ENCODE assay signal across 14 mouse cellular contexts in the genomic region with DNA sequence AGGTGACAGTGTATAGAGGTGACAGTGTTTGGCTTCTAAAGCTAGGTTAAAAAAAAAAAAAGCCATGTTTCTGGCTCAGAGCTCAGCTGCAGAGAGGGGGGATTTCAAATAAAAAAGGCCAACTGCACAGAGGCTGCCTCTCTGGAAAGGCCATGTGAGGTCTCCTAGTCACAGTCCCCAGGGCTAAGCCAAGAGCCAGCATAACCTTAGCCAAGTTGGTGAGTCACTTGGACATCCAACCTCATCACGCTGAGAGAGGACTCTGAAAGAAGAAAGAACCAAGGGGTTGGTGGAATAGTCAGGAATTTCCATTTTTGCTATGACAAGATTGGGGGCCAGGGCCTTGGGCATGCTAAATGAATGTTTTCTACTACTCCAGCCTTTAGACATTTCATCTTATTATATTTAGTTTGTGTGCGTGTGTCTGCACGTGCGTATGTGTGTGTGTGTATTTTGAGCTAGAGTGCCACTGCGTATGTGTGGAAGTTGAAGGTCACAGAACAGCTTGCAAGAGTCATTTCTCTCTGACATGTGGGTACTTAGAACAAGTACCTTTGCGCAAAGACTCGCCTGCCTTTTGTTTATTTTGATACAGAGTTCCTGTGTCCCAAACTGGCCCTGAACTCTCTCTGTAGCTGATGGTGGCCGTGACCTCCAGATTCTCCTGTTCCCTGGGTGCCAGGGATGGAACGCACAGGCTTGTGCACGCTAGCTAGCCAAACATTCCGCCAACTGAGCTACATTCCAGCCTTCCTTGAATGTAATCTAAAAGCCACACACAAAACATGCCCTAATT. TPM values are rescaled to one million over a fixed set of nuclear protein-coding genes. Genes with fewer than 3 reads are reported as not detected.
DNase-seq lines count a peak whose midpoint lies in the region; ATAC-seq and TF ChIP-seq lines count a peak whose summit lies in the region.
"Had no signal": no experiment of that assay in that cellular context is flagged by ENCODE, and none has a peak within 500 bp of the region (broad histone marks: within the 10 kb centered on the region; RNA-seq: fewer than 3 reads in every experiment).

No protein-coding gene starts in this region.

- H3K27me3 ChIP-seq in intestine, embryonic 16.5 days (replicated peaks; ENCODE audit: control insufficient read depth, insufficient read depth, low read length), result no peaks in the 10 kb centered on the region
- H3K27me3 ChIP-seq in forebrain, embryonic 16.5 days (replicated peaks; ENCODE audit: control insufficient read depth, insufficient read depth, low read length), result 0 out of 2 replicates have a peak, but pooled peaks cover 2% of the 10 kb centered on the region
- H3K27me3 ChIP-seq: megakaryocyte, embryonic 14.5 days had no signal

- no peak for ATAC-seq in intestine, embryonic 16.5 days
- no peak for ATAC-seq in forebrain, embryonic 16.5 days

- TF ChIP-seq CTCF in lung, adult 2 months (IDR thresholded peaks at IDR 0.05; ENCODE audit: insufficient read depth, low read length), result no peak

- no peak overlapping the region for H3K27ac ChIP-seq in intestine, embryonic 16.5 days (ENCODE audit: low read length)
- no peak overlapping the region for H3K27ac ChIP-seq in forebrain, embryonic 16.5 days (ENCODE audit: low read length)

- no peak overlapping the region for H3K9ac ChIP-seq in intestine, embryonic 16.5 days (ENCODE audit: low read depth, low read length)
- H3K9ac ChIP-seq in forebrain, embryonic 16.5 days (replicated peaks; ENCODE audit: low read depth, low read length), result no peak overlapping the region

- TF ChIP-seq POLR2A in lung, adult 2 months (IDR thresholded peaks at IDR 0.05; ENCODE audit: borderline replicate concordance, extremely low read depth, low read depth, low read length), result no peak

- no peaks in the 10 kb centered on the region for H3K36me3 ChIP-seq in intestine, embryonic 16.5 days (ENCODE audit: control insufficient read depth, insufficient read depth, low read length)
- H3K36me3 ChIP-seq in forebrain, embryonic 16.5 days (ENCODE audit: control insufficient read depth, insufficient read depth), result no peaks in the 10 kb centered on the region
- H3K36me3 ChIP-seq: G1E had no signal

- H3K4me1 ChIP-seq in lung, adult 2 months (ENCODE audit: control insufficient read depth, insufficient read depth, low read length), result no peaks in the 10 kb centered on the region
- H3K4me1 ChIP-seq in intestine, embryonic 16.5 days (ENCODE audit: control insufficient read depth, insufficient read depth, low read length), result no peaks in the 10 kb centered on the region
- peaks cover 8% of the 10 kb centered on the region for H3K4me1 ChIP-seq in forebrain, embryonic 16.5 days (replicated peaks; ENCODE audit: control insufficient read depth, insufficient read depth, low read length)

- DNase-seq in lung, postnatal 36 days, result peak; percentile 51
- no peak for DNase-seq in lung, adult 2 months
- DNase-seq in brain, adult 2 months (ENCODE audit: low read depth, low spot score), result peak; percentile 95
- peak; percentile 78 for DNase-seq in gastrocnemius, postnatal 25 days
- no peak for DNase-seq in frontal cortex, postnatal 25 days (ENCODE audit: low spot score in 2 of 2)
- DNase-seq: kidney, postnatal 36 days; thymus, postnatal 4 days had no signal

- H3K4me3 ChIP-seq in lung, adult 2 months (replicated peaks; ENCODE audit: extremely low read depth, low read depth, low read length), result no peak overlapping the region
- H3K4me3 ChIP-seq in intestine, embryonic 16.5 days (ENCODE audit: low read length), result no peak overlapping the region
- no peak overlapping the region for H3K4me3 ChIP-seq in forebrain, embryonic 16.5 days (replicated peaks; ENCODE audit: low read length)
- H3K4me3 ChIP-seq: megakaryocyte, embryonic 14.5 days had no signal

- H3K9me3 ChIP-seq in intestine, embryonic 16.5 days (ENCODE audit: control insufficient read depth, low read length), result no peaks in the 10 kb centered on the region
- no peaks in the 10 kb centered on the region for H3K9me3 ChIP-seq in forebrain, embryonic 16.5 days (ENCODE audit: control insufficient read depth, low read length)
- H3K9me3 ChIP-seq: G1E; megakaryocyte, embryonic 14.5 days had no signal

- WGBS in lung, adult 2 months, result 40% methylated on average over 11 of the region's 11 CpGs
- 73% methylated on average over 11 of the region's 11 CpGs for WGBS in intestine, embryonic 16.5 days
- WGBS in forebrain, embryonic 16.5 days, result 84% methylated on average over 11 of the region's 11 CpGs

- H3K4me2 ChIP-seq in intestine, embryonic 16.5 days (ENCODE audit: low read depth, low read length), result no peak overlapping the region
- no peak overlapping the region for H3K4me2 ChIP-seq in forebrain, embryonic 16.5 days (ENCODE audit: low read length)
- H3K4me2 ChIP-seq: liver, embryonic 11.5 days had no signal

RNA-seq across cellular contexts. Expression of gene Capns1, which starts 4.5 kb away (rescaled TPM):
- 784 and 1,083 TPM in 2 replicates for polyA plus RNA-seq in lung, adult 2 months (2012; rRNA removed)
- 100 to 1,000 TPM; 201 to 255 TPM for total RNA-seq in gastrocnemius, postnatal 25 days (2021)
- 80.2 and 86.9 TPM in 2 replicates for polyA plus RNA-seq in intestine, embryonic 16.5 days (2015; fragmentation: Nextera tagmentation; extraction: Ambion mirVana)
- polyA plus RNA-seq in forebrain, embryonic 16.5 days (2015; fragmentation: Nextera tagmentation; extraction: Ambion mirVana), result 59.7 and 68.4 TPM in 2 replicates

RNA-seq across cellular contexts. Expression of gene Cox7a1, which starts 19.1 kb away (rescaled TPM):
- polyA plus RNA-seq in lung, adult 2 months (2012; rRNA removed), result 14.1 and 42.3 TPM in 2 replicates
- 1,000 to 10,000 TPM; 1,093 to 1,260 TPM for total RNA-seq in gastrocnemius, postnatal 25 days (2021)
- polyA plus RNA-seq in intestine, embryonic 16.5 days (2015; fragmentation: Nextera tagmentation; extraction: Ambion mirVana), result 41.5 and 50.1 TPM in 2 replicates
- 2.4 and 4.1 TPM in 2 replicates for polyA plus RNA-seq in forebrain, embryonic 16.5 days (2015; fragmentation: Nextera tagmentation; extraction: Ambion mirVana)
- total RNA-seq: granulocyte monocyte progenitor cell, adult 5-6 weeks had no signal

RNA-seq across cellular contexts. Expression of gene Polr2i, which starts 28.7 kb away (rescaled TPM):
- 95.6 and 110 TPM in 2 replicates for polyA plus RNA-seq in lung, adult 2 months (2012; rRNA removed)
- 10 to 100 TPM; 50.8 to 58.9 TPM for total RNA-seq in gastrocnemius, postnatal 25 days (2021)
- polyA plus RNA-seq in intestine, embryonic 16.5 days (2015; fragmentation: Nextera tagmentation; extraction: Ambion mirVana), result 99.2 and 103 TPM in 2 replicates
- 160 and 165 TPM in 2 replicates for polyA plus RNA-seq in forebrain, embryonic 16.5 days (2015; fragmentation: Nextera tagmentation; extraction: Ambion mirVana)

RNA-seq across cellular contexts. Expression of gene Tbcb, which starts 29.0 kb away (rescaled TPM):
- polyA plus RNA-seq in lung, adult 2 months (2012; rRNA removed), result 38.4 and 41.6 TPM in 2 replicates
- total RNA-seq in gastrocnemius, postnatal 25 days (2021), result 10 to 100 TPM; 25.0 to 25.9 TPM
- 139 and 142 TPM in 2 replicates for polyA plus RNA-seq in intestine, embryonic 16.5 days (2015; fragmentation: Nextera tagmentation; extraction: Ambion mirVana)
- 358 and 393 TPM in 2 replicates for polyA plus RNA-seq in forebrain, embryonic 16.5 days (2015; fragmentation: Nextera tagmentation; extraction: Ambion mirVana)

RNA-seq across cellular contexts. Expression of gene Ovol3, which starts 32.4 kb away (rescaled TPM):
- polyA plus RNA-seq in lung, adult 2 months (2012; rRNA removed), result not detected in 2 replicates
- total RNA-seq in gastrocnemius, postnatal 25 days (2021), result not detected
- not detected in 2 replicates for polyA plus RNA-seq in intestine, embryonic 16.5 days (2015; fragmentation: Nextera tagmentation; extraction: Ambion mirVana)
- not detected in 2 replicates for polyA plus RNA-seq in forebrain, embryonic 16.5 days (2015; fragmentation: Nextera tagmentation; extraction: Ambion mirVana)
- total RNA-seq: G1E; granulocyte monocyte progenitor cell, adult 5-6 weeks; left cerebral cortex, adult 8-10 months had no signal
- polyA plus RNA-seq: G1E; liver, embryonic 11.5 days had no signal

Comparison
In these comparisons a context has a peak if more than half of its experiments do, and no peak if none do; other contexts are left out.
1. DNase-seq: peak in lung, postnatal 36 days (single experiment), brain, adult 2 months (single experiment) and gastrocnemius, postnatal 25 days (single experiment); none in lung, adult 2 months (single experiment) and frontal cortex, postnatal 25 days (0 of 2).